Mouse (Mus musculus) splenic B cell, adult 2 months (primary cell): ENCODE measurements around the gene Slc7a6os.

Experiments
- DNase-seq: peaks from one replicate; pipeline ENCODE4 v3.0.0-alpha.2; 2011; ENCODE audit warnings: low read depth, low spot score
- H3K27me3 ChIP-seq: 2 replicates; pipeline ENCODE4 v1.6.1; 2012; ENCODE audit warnings: mild to moderate bottlenecking, low read length, moderate library complexity, mixed read lengths; ENCODE audit not compliant: control insufficient read depth, poor library complexity, insufficient read depth, severe bottlenecking
- H3K36me3 ChIP-seq: 2 replicates; pipeline ENCODE4 v1.6.1; 2012; ENCODE audit warnings: mild to moderate bottlenecking, low read length, moderate library complexity, mixed read lengths; ENCODE audit not compliant: control insufficient read depth, poor library complexity, insufficient read depth, severe bottlenecking

Gene Slc7a6os

GRCm38 (mm10) chr8:106198741-106199140, 12.0 kb downstream of the Slc7a6os start:
- Histone ChIP-seq H3K36me3 (peaks cover 8% of the 10 kb centered on the region), H3K27me3 (no peaks in the 10 kb centered on the region)
- DNase-seq, result peak; percentile 75

GRCm38 (mm10) chr8:106194062-106194461, 16.7 kb downstream of the Slc7a6os start:
- no peak for DNase-seq
- H3K36me3 ChIP-seq, result peaks cover 2% of the 10 kb centered on the region
- H3K27me3 ChIP-seq, result no peaks in the 10 kb centered on the region

GRCm38 (mm10) chr8:106193162-106193561, 17.6 kb downstream of the Slc7a6os start:
- DNase-seq, result no peak
- H3K36me3 ChIP-seq, result peaks cover 2% of the 10 kb centered on the region
- no peaks in the 10 kb centered on the region for H3K27me3 ChIP-seq

GRCm38 (mm10) chr8:106191639-106192038, 19.1 kb downstream of the Slc7a6os start:
- Histone ChIP-seq H3K27me3 (no peaks in the 10 kb centered on the region), H3K36me3 (peaks cover 2% of the 10 kb centered on the region)
- no peak for DNase-seq

GRCm38 (mm10) chr8:106189162-106189561, 21.6 kb downstream of the Slc7a6os start:
- H3K27me3 ChIP-seq, result no peaks in the 10 kb centered on the region
- no peak for DNase-seq
- no peaks in the 10 kb centered on the region for H3K36me3 ChIP-seq

- DNase-seq, result no peak
- no peaks in the 10 kb centered on the region for H3K27me3 ChIP-seq
- no peaks in the 10 kb centered on the region for H3K36me3 ChIP-seq
Observed at GRCm38 (mm10) chr8:106186394-106186793, 24.3 kb downstream of the Slc7a6os start.

GRCm38 (mm10) chr8:106185628-106186270, 25.0 kb downstream of the Slc7a6os start:
- DNase-seq, result no peak
- Histone ChIP-seq H3K36me3 (no peaks in the 10 kb centered on the region), H3K27me3 (no peaks in the 10 kb centered on the region)

- no peak for DNase-seq
- H3K27me3 ChIP-seq, result no peaks in the 10 kb centered on the region
- no peaks in the 10 kb centered on the region for H3K36me3 ChIP-seq
Observed at GRCm38 (mm10) chr8:106178428-106178827, 32.3 kb downstream of the Slc7a6os start.

GRCm38 (mm10) chr8:106177594-106177993, 33.1 kb downstream of the Slc7a6os start:
- no peak for DNase-seq
- Histone ChIP-seq H3K36me3 (no peaks in the 10 kb centered on the region), H3K27me3 (no peaks in the 10 kb centered on the region)

- Histone ChIP-seq H3K27me3 (no peaks in the 10 kb centered on the region), H3K36me3 (no peaks in the 10 kb centered on the region)
- DNase-seq, result no peak
Observed at GRCm38 (mm10) chr8:106176891-106177290, 33.8 kb downstream of the Slc7a6os start.

- Histone ChIP-seq H3K36me3 (no peaks in the 10 kb centered on the region), H3K27me3 (no peaks in the 10 kb centered on the region)
- DNase-seq, result no peak
Observed at GRCm38 (mm10) chr8:106173566-106173965, 37.2 kb downstream of the Slc7a6os start.

- Histone ChIP-seq H3K36me3 (no peaks in the 10 kb centered on the region), H3K27me3 (no peaks in the 10 kb centered on the region)
- DNase-seq, result no peak
Observed at GRCm38 (mm10) chr8:106169934-106170480, 40.7 kb downstream of the Slc7a6os start.

- no peaks in the 10 kb centered on the region for H3K36me3 ChIP-seq
- DNase-seq, result peak; percentile 57
- H3K27me3 ChIP-seq, result no peaks in the 10 kb centered on the region
Observed at GRCm38 (mm10) chr8:106169017-106169933, 41.5 kb downstream of the Slc7a6os start.

GRCm38 (mm10) chr8:106168356-106169016, 42.2 kb downstream of the Slc7a6os start, which contains the start of gene Slc7a6:
TSS of gene Slc7a6 (plus strand) at chr8:106168857.
- DNase-seq, result peak; percentile 91
- Histone ChIP-seq H3K36me3 (peaks cover 3% of the 10 kb centered on the region; the same call in 1 of the 2 replicates), H3K27me3 (no peaks in the 10 kb centered on the region)
